Mouse (Mus musculus) E14TG2a.4 (cell line): ENCODE results near the gene Cadps.

Source experiments
- H3K27me3 ChIP-seq: 2 replicates; pipeline ENCODE4 v1.6.1; 2014; ENCODE audit warnings: low read length, control low read depth; ENCODE audit not compliant: insufficient read depth
- H3K36me3 ChIP-seq: 2 replicates; pipeline ENCODE4 v1.6.1; 2014; ENCODE audit warnings: low read length, control low read depth; ENCODE audit not compliant: insufficient read depth
- H3K4me1 ChIP-seq: replicated peaks from 2 replicates; pipeline ENCODE4 v1.6.1; 2014; ENCODE audit warnings: low read depth, low read length, control low read depth
- H3K4me3 ChIP-seq: replicated peaks from 2 replicates; pipeline ENCODE4 v1.5.1; 2014; ENCODE audit warnings: mild to moderate bottlenecking, low read length
- H3K9me3 ChIP-seq: 2 replicates; pipeline ENCODE4 v1.6.1; 2014; ENCODE audit warnings: low read length, control low read depth
- CTCF ChIP-seq: conservative IDR thresholded peaks from 2 replicates; pipeline ENCODE4 v1.5.1; 2014; ENCODE audit warnings: low read length
- NANOG ChIP-seq: IDR thresholded peaks from 2 replicates; pipeline ENCODE4 v1.6.1; 2014; ENCODE audit warnings: borderline replicate concordance, low read length, mixed read lengths
- POU5F1 ChIP-seq: IDR thresholded peaks from 2 replicates; pipeline ENCODE4 v1.6.1; 2014; ENCODE audit warnings: low read length, borderline replicate concordance

Gene Cadps

DNA sequence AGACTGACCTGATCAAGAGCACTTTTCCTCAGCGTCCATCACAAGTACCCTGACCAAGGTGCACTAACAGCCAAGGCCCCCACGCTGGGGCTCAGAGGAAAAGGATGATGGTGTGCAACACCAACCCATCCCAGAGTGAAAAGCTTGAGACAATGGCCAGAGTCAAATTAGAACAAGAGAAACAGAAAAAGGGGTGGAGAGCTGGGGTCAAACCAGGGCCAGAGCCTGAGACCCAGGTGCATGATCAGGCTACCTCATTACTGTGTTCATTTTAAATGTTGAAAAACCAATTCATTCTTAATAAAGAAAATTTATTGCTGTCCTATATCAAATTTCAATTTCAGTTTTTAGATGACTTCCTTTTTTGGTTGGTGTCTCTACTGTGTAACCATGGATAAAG, 184.1 kb downstream of the Cadps start:
- Histone ChIP-seq H3K4me3 (no peak overlapping the region), H3K4me1 (no peaks in the 10 kb centered on the region), H3K27me3 (no peaks in the 10 kb centered on the region), H3K9me3 (no peaks in the 10 kb centered on the region), H3K36me3 (no peaks in the 10 kb centered on the region)
- TF ChIP-seq NANOG, result no peak

DNA sequence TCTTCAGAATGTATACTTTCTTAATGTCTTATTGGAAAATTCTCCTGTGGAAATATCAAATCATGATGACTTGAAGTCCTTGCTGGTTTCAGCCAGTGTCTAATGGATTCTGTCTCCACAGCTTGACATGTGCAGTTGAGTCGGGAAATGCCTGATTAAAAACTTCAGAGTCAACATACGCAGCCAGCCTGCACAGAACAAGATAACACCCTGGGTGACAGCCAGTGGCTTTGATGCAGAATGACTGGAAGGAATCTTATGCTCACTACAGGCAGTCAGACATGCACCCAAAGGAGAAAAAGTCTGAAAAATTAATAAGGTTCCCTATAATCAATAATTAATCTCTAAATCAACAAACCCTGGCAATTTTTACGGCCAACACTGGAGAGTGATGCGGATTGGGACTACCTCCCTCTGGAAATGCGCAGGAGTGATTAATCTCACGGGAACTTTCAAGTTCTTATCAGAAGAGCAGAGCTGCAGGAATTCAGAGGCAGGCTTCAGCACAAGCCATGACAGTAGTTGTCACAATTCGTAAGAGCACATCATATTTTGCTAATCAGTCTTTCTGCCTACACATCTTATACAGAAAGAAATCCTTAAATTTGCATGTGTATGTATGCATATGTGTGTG, 185.6 kb downstream of the Cadps start:
- Histone ChIP-seq H3K4me1 (no peaks in the 10 kb centered on the region), H3K36me3 (no peaks in the 10 kb centered on the region), H3K27me3 (no peaks in the 10 kb centered on the region), H3K4me3 (no peak overlapping the region), H3K9me3 (no peaks in the 10 kb centered on the region)
- TF ChIP-seq NANOG, result no peak
- no peak for TF ChIP-seq CTCF
- no peak for TF ChIP-seq POU5F1

DNA sequence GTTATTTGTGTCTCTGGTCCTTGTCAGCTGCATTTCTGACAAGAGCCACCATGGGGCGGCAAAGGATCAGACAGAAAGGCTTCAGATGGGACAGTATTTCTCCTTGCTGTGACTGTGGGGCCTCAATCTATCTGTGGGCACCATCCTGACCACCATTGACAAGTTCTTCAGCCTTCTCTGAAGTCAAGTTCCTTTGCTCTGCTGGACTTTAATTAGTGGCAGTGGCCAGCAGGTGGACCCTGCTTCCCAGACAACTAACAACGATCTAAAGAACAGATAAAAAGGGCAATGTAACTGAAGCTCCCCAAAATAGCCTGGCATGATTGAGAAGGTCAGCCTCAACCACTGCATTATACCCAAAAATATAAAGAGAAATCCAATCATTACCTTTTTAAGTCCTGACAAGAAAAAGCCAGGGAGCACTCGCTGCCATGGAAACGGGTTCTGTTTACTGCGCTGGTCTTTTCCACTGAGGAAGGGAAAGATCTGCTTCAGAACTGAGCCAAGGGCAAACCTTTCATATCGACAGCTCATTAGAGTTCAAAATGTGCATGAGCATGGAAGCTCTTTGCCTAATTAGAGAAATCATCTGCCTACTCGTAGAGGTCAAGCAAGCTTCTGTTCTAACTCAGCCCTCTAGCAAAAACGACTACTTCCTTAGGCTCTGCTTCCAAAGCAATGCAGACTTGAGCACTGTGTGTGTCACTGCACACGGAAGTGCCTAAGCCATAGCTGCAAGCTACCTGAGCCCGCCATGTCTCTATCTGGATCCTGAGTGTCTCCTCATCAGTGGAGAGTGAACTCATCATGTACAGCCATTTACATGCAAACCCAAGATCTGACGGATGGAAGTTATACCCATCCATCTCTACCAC, 198.4 kb downstream of the Cadps start:
- Histone ChIP-seq H3K9me3 (peaks cover 12% of the 10 kb centered on the region; the same call in 1 of the 2 replicates), H3K36me3 (no peaks in the 10 kb centered on the region), H3K4me3 (no peak overlapping the region), H3K4me1 (no peaks in the 10 kb centered on the region), H3K27me3 (no peaks in the 10 kb centered on the region)
- TF ChIP-seq CTCF, result peak; percentile 21
- no peak for TF ChIP-seq NANOG

DNA sequence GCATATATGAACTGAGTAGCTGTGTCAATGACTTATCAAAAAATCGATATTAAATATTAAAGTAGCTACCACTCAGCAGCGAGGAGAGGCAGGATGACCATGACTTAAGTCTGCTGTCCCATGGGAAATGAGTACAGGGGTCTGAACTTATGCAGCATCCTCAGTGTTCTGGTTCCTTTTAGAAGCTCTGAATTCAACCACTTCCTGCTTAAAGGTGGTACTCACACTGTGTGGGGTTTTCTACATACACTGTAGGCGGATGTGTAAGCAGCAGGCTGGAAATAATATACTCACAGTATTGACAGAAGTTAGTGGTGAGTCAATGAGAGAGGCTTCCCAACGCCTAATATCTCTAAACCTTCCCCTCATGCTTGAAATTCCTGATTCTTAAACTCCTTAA, 215.9 kb downstream of the Cadps start:
- no peaks in the 10 kb centered on the region for H3K4me1 ChIP-seq
- TF ChIP-seq CTCF, result no peak
- no peak for TF ChIP-seq POU5F1
- TF ChIP-seq NANOG, result no peak
- no peak overlapping the region for H3K4me3 ChIP-seq
- no peaks in the 10 kb centered on the region for H3K36me3 ChIP-seq
- no peaks in the 10 kb centered on the region for H3K27me3 ChIP-seq
- peaks cover 12% of the 10 kb centered on the region; the same call in 1 of the 2 replicates for H3K9me3 ChIP-seq

DNA sequence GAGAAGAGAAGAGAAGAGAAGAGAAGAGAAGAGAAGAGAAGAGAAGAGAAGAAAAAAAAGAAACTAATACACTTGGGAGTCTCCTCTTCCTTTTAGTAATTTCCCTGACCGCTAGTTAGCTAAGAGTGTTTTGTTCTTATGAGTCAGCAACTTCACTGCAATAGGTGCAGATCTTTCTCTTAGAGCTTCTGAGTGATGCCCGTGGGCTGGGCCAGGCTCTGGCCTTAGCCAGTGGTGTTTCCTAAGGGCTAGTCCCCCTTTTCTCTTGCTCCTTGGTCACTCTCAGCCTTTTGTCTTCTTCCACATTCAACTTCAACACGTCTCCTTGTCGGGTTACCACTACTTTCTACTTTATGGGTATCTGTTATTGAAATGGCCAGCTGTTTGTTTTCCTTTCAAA, 216.7 kb downstream of the Cadps start:
- Histone ChIP-seq H3K9me3 (peaks cover 12% of the 10 kb centered on the region; the same call in 1 of the 2 replicates), H3K4me3 (no peak overlapping the region), H3K27me3 (no peaks in the 10 kb centered on the region), H3K4me1 (no peaks in the 10 kb centered on the region), H3K36me3 (no peaks in the 10 kb centered on the region)
- no peak for TF ChIP-seq CTCF
- TF ChIP-seq POU5F1, result no peak
- TF ChIP-seq NANOG, result no peak

DNA sequence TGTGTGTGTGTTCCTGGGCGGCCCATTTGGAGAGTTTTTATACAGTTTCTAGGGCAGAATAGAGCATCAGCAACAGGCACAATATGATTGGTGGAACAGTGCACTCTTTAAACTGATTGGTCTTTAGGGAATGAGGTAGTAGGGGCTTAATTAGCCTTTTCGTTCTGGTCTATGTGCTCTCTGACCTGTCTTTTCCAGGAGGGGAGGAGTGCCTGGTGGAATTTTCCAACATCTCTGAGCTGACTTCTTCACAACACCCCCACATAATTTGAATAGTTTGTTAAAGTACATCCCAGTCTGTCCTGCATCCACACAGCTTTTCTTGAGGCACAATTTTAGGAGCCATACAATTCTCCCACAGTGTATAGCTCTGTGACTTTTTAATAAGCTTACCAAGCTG, 220.8 kb downstream of the Cadps start:
- no peaks in the 10 kb centered on the region for H3K27me3 ChIP-seq
- TF ChIP-seq NANOG (no peak), POU5F1 (no peak), CTCF (no peak)
- no peaks in the 10 kb centered on the region for H3K36me3 ChIP-seq
- H3K4me1 ChIP-seq, result no peaks in the 10 kb centered on the region
- peaks cover 12% of the 10 kb centered on the region; the same call in 1 of the 2 replicates for H3K9me3 ChIP-seq
- H3K4me3 ChIP-seq, result no peak overlapping the region

DNA sequence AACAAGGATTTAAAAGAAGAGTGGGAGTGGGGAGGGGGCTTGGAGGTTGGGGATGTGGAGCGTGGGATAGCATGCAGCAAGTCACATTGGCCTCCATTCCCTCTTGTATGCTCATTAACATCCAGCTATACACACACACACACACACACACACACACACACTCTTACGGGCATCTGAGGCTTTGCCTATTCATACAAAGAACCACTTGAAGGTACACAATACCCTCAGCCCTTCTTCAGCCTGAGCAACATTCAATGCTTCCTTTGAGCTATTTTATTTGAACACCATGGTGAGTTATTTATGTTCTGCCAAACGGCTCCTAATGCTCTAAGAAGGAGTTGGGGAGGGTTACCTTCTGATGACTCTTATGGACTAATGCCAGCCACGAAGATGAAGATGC, 227.6 kb downstream of the Cadps start:
- Histone ChIP-seq H3K4me1 (no peaks in the 10 kb centered on the region), H3K27me3 (no peaks in the 10 kb centered on the region), H3K4me3 (no peak overlapping the region), H3K9me3 (no peaks in the 10 kb centered on the region), H3K36me3 (no peaks in the 10 kb centered on the region)
- no peak for TF ChIP-seq CTCF
- TF ChIP-seq NANOG, result no peak
- no peak for TF ChIP-seq POU5F1

DNA sequence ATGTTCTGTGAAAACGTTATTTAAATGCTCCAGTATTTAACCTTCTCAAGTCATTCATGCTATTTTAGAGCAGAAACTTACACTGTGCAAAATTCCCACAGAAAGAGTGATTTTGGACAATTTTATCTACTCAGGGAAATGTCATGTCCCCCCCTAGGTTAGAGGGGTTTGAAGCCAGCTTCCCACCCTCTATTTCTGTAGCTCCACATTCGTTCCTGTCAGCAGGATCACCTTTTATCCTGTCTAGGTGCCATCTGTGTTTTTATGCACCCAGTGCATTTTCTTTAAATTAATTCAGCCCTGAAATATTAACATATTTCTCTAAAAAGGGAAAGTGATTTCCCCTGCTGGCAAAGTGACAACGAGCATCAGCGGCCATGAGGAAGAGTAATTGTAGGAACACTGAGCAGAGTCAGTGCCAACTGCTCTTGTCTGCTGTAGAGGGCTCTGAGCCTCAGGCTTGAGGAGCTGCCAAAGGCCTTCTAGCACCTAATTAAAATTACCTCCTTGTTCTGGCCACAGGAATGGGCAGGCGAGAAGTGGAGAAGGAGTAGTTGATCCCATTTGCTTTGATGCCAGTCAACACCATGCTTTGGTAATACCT, 230.3 kb downstream of the Cadps start:
- no peak overlapping the region for H3K4me3 ChIP-seq
- H3K4me1 ChIP-seq, result no peaks in the 10 kb centered on the region
- TF ChIP-seq CTCF, result no peak
- no peak for TF ChIP-seq POU5F1
- no peak for TF ChIP-seq NANOG
- H3K9me3 ChIP-seq, result no peaks in the 10 kb centered on the region
- no peaks in the 10 kb centered on the region for H3K27me3 ChIP-seq
- no peaks in the 10 kb centered on the region for H3K36me3 ChIP-seq
